Comparison of ENCODE assay signal across 8 mouse cellular contexts in genomic region chr6:140424201-140424990, GRCm38 (mm10). TPM values are rescaled to one million over a fixed set of nuclear protein-coding genes. Genes with fewer than 3 reads are reported as not detected.
A peak's percentile ranks its signal among the peaks of the same experiment; 100 is the strongest.
DNase-seq lines count a peak whose midpoint lies in the region; ATAC-seq and TF ChIP-seq lines count a peak whose summit lies in the region.

No protein-coding gene starts in this region.

- peak; percentile 82 for ATAC-seq in hindbrain, embryonic 13.5 days (ENCODE audit: low FRiP score)
- ATAC-seq in midbrain, embryonic 11.5 days (ENCODE audit: low FRiP score), result peak; percentile 77

- H3K9ac ChIP-seq in hindbrain, embryonic 13.5 days, result peak overlapping the region; percentile 100
- peak overlapping the region; percentile 86 for H3K9ac ChIP-seq in midbrain, embryonic 11.5 days (ENCODE audit: low read length)

- no peak for TF ChIP-seq POLR2A in cerebellum, adult 2 months (IDR thresholded peaks at IDR 0.05; ENCODE audit: borderline replicate concordance, insufficient read depth, low read length)
- TF ChIP-seq POLR2A in small intestine, adult 2 months (IDR thresholded peaks at IDR 0.05; ENCODE audit: low read depth, low read length), result no peak

- peaks cover 9% of the 10 kb centered on the region for H3K36me3 ChIP-seq in hindbrain, embryonic 13.5 days
- no peaks in the 10 kb centered on the region for H3K36me3 ChIP-seq in midbrain, embryonic 11.5 days (ENCODE audit: control insufficient read depth, insufficient read depth, low read length)
- H3K36me3 ChIP-seq in small intestine, adult 2 months (ENCODE audit: control insufficient read depth, insufficient read depth, low read length), result peaks cover 9% of the 10 kb centered on the region

- H3K4me3 ChIP-seq in cerebellum, adult 2 months (replicated peaks; ENCODE audit: insufficient read depth, low read depth, low read length), result peak overlapping the region; percentile 98
- peak overlapping the region; percentile 97 for H3K4me3 ChIP-seq in hindbrain, embryonic 13.5 days
- peak overlapping the region; percentile 81 for H3K4me3 ChIP-seq in midbrain, embryonic 11.5 days (ENCODE audit: low read depth, low read length)
- peak overlapping the region; percentile 96 for H3K4me3 ChIP-seq in small intestine, adult 2 months (ENCODE audit: low read depth, low read length)

- H3K27ac ChIP-seq in cerebellum, adult 2 months (ENCODE audit: insufficient read depth, low read length), result peak overlapping the region; percentile 70
- H3K27ac ChIP-seq in hindbrain, embryonic 13.5 days, result peak overlapping the region; percentile 97
- peak overlapping the region; percentile 78 for H3K27ac ChIP-seq in midbrain, embryonic 11.5 days (ENCODE audit: low read depth, low read length)
- peak overlapping the region; percentile 61 for H3K27ac ChIP-seq in small intestine, adult 2 months (ENCODE audit: insufficient read depth, low read depth, low read length)

- DNase-seq in T-cell, adult 2 months (ENCODE audit: low spot score), result peak; percentile 11
- peak; percentile 53 to 74 for DNase-seq in cerebellum, adult 2 months
- peak; percentile 26 to 51 for DNase-seq in frontal cortex, postnatal 10 days (ENCODE audit: low spot score in 2 of 2)
- DNase-seq in left cerebral cortex, postnatal 4 days, result peak; percentile 53
- peak; percentile 97 for DNase-seq in midbrain, embryonic 11.5 days (ENCODE audit: low spot score, missing footprints)
- DNase-seq in natural killer cell, adult 2 months (ENCODE audit: low spot score in 2 of 2), result no peak

- no peaks in the 10 kb centered on the region for H3K27me3 ChIP-seq in cerebellum, adult 2 months (ENCODE audit: control insufficient read depth, insufficient read depth, low read length)
- no peaks in the 10 kb centered on the region for H3K27me3 ChIP-seq in hindbrain, embryonic 13.5 days
- no peaks in the 10 kb centered on the region for H3K27me3 ChIP-seq in midbrain, embryonic 11.5 days (ENCODE audit: control insufficient read depth, insufficient read depth, low read length)
- H3K27me3 ChIP-seq in small intestine, adult 2 months (ENCODE audit: control insufficient read depth, insufficient read depth, low read length), result no peaks in the 10 kb centered on the region

- no peaks in the 10 kb centered on the region for H3K9me3 ChIP-seq in hindbrain, embryonic 13.5 days
- H3K9me3 ChIP-seq in midbrain, embryonic 11.5 days (ENCODE audit: control insufficient read depth, low read length), result no peaks in the 10 kb centered on the region

- H3K4me1 ChIP-seq in cerebellum, adult 2 months (ENCODE audit: control insufficient read depth, insufficient read depth, low read length), result no peaks in the 10 kb centered on the region
- H3K4me1 ChIP-seq in hindbrain, embryonic 13.5 days (replicated peaks), result peaks cover 42% of the 10 kb centered on the region
- peaks cover 9% of the 10 kb centered on the region for H3K4me1 ChIP-seq in midbrain, embryonic 11.5 days (ENCODE audit: control insufficient read depth, insufficient read depth, low read length)
- H3K4me1 ChIP-seq in small intestine, adult 2 months (ENCODE audit: control insufficient read depth, insufficient read depth, insufficient read length, low read length), result peaks cover 2% of the 10 kb centered on the region

- WGBS in cerebellum, adult 2 months, result 2% methylated on average over 71 of the region's 72 CpGs
- WGBS in hindbrain, embryonic 13.5 days, result under 1% methylated on average over 66 of the region's 72 CpGs
- WGBS in midbrain, embryonic 11.5 days, result 0% methylated on average over 57 of the region's 72 CpGs
- under 1% methylated on average over 72 of the region's 72 CpGs for WGBS in small intestine, adult 2 months

- intact Hi-C loops in left cerebral cortex, postnatal 4 days (cut with DNase I), result loop anchor here (5.0 to 10.0 kb wide), 2 partner anchors 130 to 642 kb away; no protein-coding TSS in a partner anchor

- H3K4me2 ChIP-seq in hindbrain, embryonic 13.5 days, result peak overlapping the region; percentile 67
- peak overlapping the region; percentile 65 for H3K4me2 ChIP-seq in midbrain, embryonic 11.5 days

- TF ChIP-seq CTCF in cerebellum, adult 2 months (IDR thresholded peaks at IDR 0.05; ENCODE audit: borderline replicate concordance, insufficient read depth, low read depth, low read length), result no peak
- TF ChIP-seq CTCF in small intestine, adult 2 months (IDR thresholded peaks at IDR 0.05; ENCODE audit: extremely low read depth, insufficient read length, insufficient replicate concordance, low read depth, low read length), result no peak

RNA-seq across cellular contexts. Expression of gene Plekha5, which starts 0.5 kb away (rescaled TPM):
- polyA plus RNA-seq in cerebellum, adult 2 months (2012; rRNA removed), result 118 and 121 TPM in 2 replicates
- 39.9 and 40.7 TPM in 2 replicates for polyA plus RNA-seq in hindbrain, embryonic 13.5 days (2015; fragmentation: Nextera tagmentation; extraction: Ambion mirVana)
- 10 to 100 TPM; 82.0 to 94.6 TPM for total RNA-seq in left cerebral cortex, postnatal 4 days (2021)
- 56.9 and 57.2 TPM in 2 replicates for polyA plus RNA-seq in midbrain, embryonic 11.5 days (2014; fragmentation: Nextera tagmentation; extraction: Ambion mirVana)
- polyA plus RNA-seq in small intestine, adult 2 months (2012; rRNA removed), result 10.0 and 19.0 TPM in 2 replicates

Comparison
In these comparisons a context has a peak if more than half of its experiments do, and no peak if none do; other contexts are left out.
1. DNase-seq: peak in T-cell, adult 2 months (single experiment), cerebellum, adult 2 months (2 of 2), frontal cortex, postnatal 10 days (2 of 2), left cerebral cortex, postnatal 4 days (single experiment) and midbrain, embryonic 11.5 days (single experiment); none in natural killer cell, adult 2 months (0 of 2).
2. Peak in every context shown above with its lines, with median percentiles within 50 percentile points of each other: H3K27ac ChIP-seq and H3K4me3 ChIP-seq.